Comparison of ENCODE assay signal across 8 mouse cellular contexts in the genomic region with DNA sequence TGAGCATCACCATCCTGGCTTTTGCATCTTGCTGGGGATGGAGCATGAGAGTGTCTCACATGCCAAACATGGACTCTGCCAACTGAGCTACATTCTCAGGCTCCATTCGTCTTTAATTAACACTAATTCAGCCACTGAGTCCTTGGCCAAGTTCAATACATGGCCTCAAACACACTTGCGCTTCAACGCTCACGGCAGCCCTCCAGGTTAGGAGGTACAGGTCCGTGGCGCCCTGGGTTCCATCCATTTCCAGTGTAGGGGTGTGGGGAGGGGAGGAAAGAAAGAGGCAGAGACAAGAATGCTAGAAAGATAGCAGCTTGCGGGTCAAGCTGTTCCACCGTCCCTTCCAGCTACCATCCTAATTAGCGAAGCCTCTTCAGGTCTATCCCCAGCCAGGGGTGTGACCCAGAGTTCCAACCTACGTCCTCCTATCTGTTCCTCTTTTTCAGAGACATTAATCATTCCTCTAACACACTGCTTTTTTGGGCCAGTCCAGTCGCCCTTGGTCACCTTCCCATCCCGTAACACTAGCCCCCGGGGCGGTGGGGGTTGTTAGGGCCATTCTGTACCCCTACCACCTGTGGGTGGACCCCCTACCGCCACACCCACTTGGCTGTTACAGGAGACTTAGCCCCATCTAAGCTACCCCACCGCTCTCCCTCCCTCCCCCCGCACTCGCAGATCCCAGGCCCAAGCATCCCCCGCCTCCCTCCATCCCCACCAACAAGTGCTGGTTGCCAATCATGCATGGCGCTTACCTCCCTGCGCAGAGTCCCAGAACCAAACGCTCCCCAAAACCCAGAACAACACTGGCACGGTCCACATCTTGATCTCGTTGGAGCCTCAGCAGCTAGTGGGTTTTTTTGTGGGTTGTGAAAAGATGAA. TPM values are rescaled to one million over a fixed set of nuclear protein-coding genes. Genes with fewer than 3 reads are reported as not detected.
A peak's percentile ranks its signal among the peaks of the same experiment; 100 is the strongest.
DNase-seq lines count a peak whose midpoint lies in the region; ATAC-seq and TF ChIP-seq lines count a peak whose summit lies in the region.

No protein-coding gene starts in this region.

- 14% methylated on average over 24 of the region's 24 CpGs for WGBS in kidney, adult 2 months
- 7% methylated on average over 24 of the region's 24 CpGs for WGBS in liver, embryonic 13.5 days (ENCODE audit: insufficient replicate concordance)
- WGBS in small intestine, adult 2 months = 29% methylated on average over 24 of the region's 24 CpGs

- peak; percentile 8 for DNase-seq in kidney, adult 2 months
- no peak for DNase-seq in kidney, adult 11 months
- DNase-seq in embryo, embryonic 10.5 days (ENCODE audit: low spot score) = peak; percentile 73
- DNase-seq in heart, postnatal 10 days = peak; percentile 12 to 23
- no peak for DNase-seq in liver, embryonic 13.5 days
- no peak for DNase-seq in spleen, adult 18-20 months
- DNase-seq in thymus, postnatal 36 days = no peak

- TF ChIP-seq POLR2A in kidney, adult 2 months (IDR thresholded peaks at IDR 0.05; ENCODE audit: low read depth, low read length) = no peak
- TF ChIP-seq POLR2A in small intestine, adult 2 months (IDR thresholded peaks at IDR 0.05; ENCODE audit: low read depth, low read length) = no peak

- intact Hi-C loops in heart, postnatal 10 days (cut with DNase I) = no loop called here

- no peak for ATAC-seq in liver, embryonic 13.5 days (ENCODE audit: low read depth)

- no peaks in the 10 kb centered on the region for H3K9me3 ChIP-seq in liver, embryonic 13.5 days (replicated peaks)

- no peak overlapping the region for H3K27ac ChIP-seq in kidney, adult 2 months (ENCODE audit: insufficient read depth, low read depth, low read length)
- H3K27ac ChIP-seq in liver, embryonic 13.5 days = no peak overlapping the region
- H3K27ac ChIP-seq in small intestine, adult 2 months (ENCODE audit: insufficient read depth, low read depth, low read length) = no peak overlapping the region

- no peak for TF ChIP-seq CTCF in kidney, adult 2 months (conservative IDR thresholded peaks at IDR 0.05; ENCODE audit: insufficient read depth, insufficient read length, low read depth, low read length)
- no peak for TF ChIP-seq CTCF in small intestine, adult 2 months (IDR thresholded peaks at IDR 0.05; ENCODE audit: extremely low read depth, insufficient read length, insufficient replicate concordance, low read depth, low read length)

- no peak overlapping the region for H3K9ac ChIP-seq in liver, embryonic 13.5 days

- H3K4me2 ChIP-seq in liver, embryonic 13.5 days = peak overlapping the region; percentile 37

- H3K4me1 ChIP-seq in kidney, adult 2 months (ENCODE audit: control insufficient read depth, insufficient read depth, low read length) = no peaks in the 10 kb centered on the region; the same call in 1 of the 2 replicates
- no peaks in the 10 kb centered on the region for H3K4me1 ChIP-seq in liver, embryonic 13.5 days (replicated peaks)
- H3K4me1 ChIP-seq in small intestine, adult 2 months (ENCODE audit: control insufficient read depth, insufficient read depth, insufficient read length, low read length) = no peaks in the 10 kb centered on the region

- no peaks in the 10 kb centered on the region for H3K36me3 ChIP-seq in kidney, adult 2 months (ENCODE audit: control insufficient read depth, insufficient read depth, low read length)
- no peaks in the 10 kb centered on the region for H3K36me3 ChIP-seq in liver, embryonic 13.5 days
- no peaks in the 10 kb centered on the region for H3K36me3 ChIP-seq in small intestine, adult 2 months (ENCODE audit: control insufficient read depth, insufficient read depth, low read length)

- no peaks in the 10 kb centered on the region; the same call in 1 of the 2 replicates for H3K27me3 ChIP-seq in kidney, adult 2 months (replicated peaks; ENCODE audit: control insufficient read depth, insufficient read depth, low read length)
- H3K27me3 ChIP-seq in liver, embryonic 13.5 days = peaks cover 60% of the 10 kb centered on the region
- H3K27me3 ChIP-seq in small intestine, adult 2 months (ENCODE audit: control insufficient read depth, insufficient read depth, low read length) = no peaks in the 10 kb centered on the region; the same call in 1 of the 2 replicates

- H3K4me3 ChIP-seq in kidney, adult 2 months (ENCODE audit: insufficient read depth, low read depth, low read length) = peak overlapping the region; percentile 29
- peak overlapping the region; percentile 18; the same call in 1 of the 2 replicates for H3K4me3 ChIP-seq in liver, embryonic 13.5 days (replicated peaks)
- peak overlapping the region; percentile 56 for H3K4me3 ChIP-seq in small intestine, adult 2 months (ENCODE audit: low read depth, low read length)

RNA-seq across cellular contexts. Expression of gene Pdpn, which starts 0.7 kb away (rescaled TPM):
- polyA plus RNA-seq in kidney, adult 2 months (2012; rRNA removed) = 3.2 and 4.5 TPM in 2 replicates
- total RNA-seq in heart, postnatal 10 days (2021) = 10 to 100 TPM; 10.1 to 12.9 TPM
- polyA plus RNA-seq in liver, embryonic 13.5 days (2015; fragmentation: Nextera tagmentation; extraction: Ambion mirVana) = 1.4 and 1.6 TPM in 2 replicates
- 0.80 and 1.2 TPM in 2 replicates for polyA plus RNA-seq in small intestine, adult 2 months (2012; rRNA removed)

RNA-seq across cellular contexts. Expression of gene Lrrc38, which starts 50.9 kb away (rescaled TPM):
- 0.04 and 0.06 TPM in 2 replicates for polyA plus RNA-seq in kidney, adult 2 months (2012; rRNA removed)
- total RNA-seq in heart, postnatal 10 days (2021) = under 1 TPM in 1 of 2 experiments, not detected in 1; 0.14 TPM
- not detected in 2 replicates for polyA plus RNA-seq in liver, embryonic 13.5 days (2015; fragmentation: Nextera tagmentation; extraction: Ambion mirVana)
- polyA plus RNA-seq in small intestine, adult 2 months (2012; rRNA removed) = not detected in 2 replicates

Comparison
In these comparisons a context has a peak if more than half of its experiments do, and no peak if none do; other contexts are left out.
1. DNase-seq: peak in kidney, adult 2 months (single experiment), embryo, embryonic 10.5 days (single experiment) and heart, postnatal 10 days (2 of 2); none in kidney, adult 11 months (single experiment), liver, embryonic 13.5 days (single experiment), spleen, adult 18-20 months (0 of 2) and thymus, postnatal 36 days (0 of 2).
2. Peak in every context shown above with its lines, with median percentiles within 50 percentile points of each other: H3K4me3 ChIP-seq.